Comparison of ENCODE assay signal across 31 mouse cellular contexts in genomic region chr6:137163571-137163970, GRCm38 (mm10). TPM values are rescaled to one million over a fixed set of nuclear protein-coding genes. Genes with fewer than 3 reads are reported as not detected.
DNase-seq lines count a peak whose midpoint lies in the region; ATAC-seq and TF ChIP-seq lines count a peak whose summit lies in the region.
"Had no signal": no experiment of that assay in that cellular context is flagged by ENCODE, and none has a peak within 500 bp of the region (broad histone marks: within the 10 kb centered on the region; RNA-seq: fewer than 3 reads in every experiment).

No protein-coding gene starts in this region.

- H3K4me1 ChIP-seq in liver, adult 2 months (ENCODE audit: control insufficient read depth, insufficient read depth, low read length) = no peaks in the 10 kb centered on the region; the same call in 1 of the 2 replicates
- H3K4me1 ChIP-seq in liver, embryonic 11.5 days (replicated peaks; ENCODE audit: control insufficient read depth, insufficient read depth, low read length) = no peaks in the 10 kb centered on the region; the same call in 1 of the 2 replicates
- no peaks in the 10 kb centered on the region for H3K4me1 ChIP-seq in forebrain, embryonic 12.5 days
- H3K4me1 ChIP-seq: heart, embryonic 15.5 days; hindbrain, embryonic 12.5 days; megakaryocyte, embryonic 14.5 days; midbrain, embryonic 12.5 days had no signal

- H3K4me2 ChIP-seq in liver, embryonic 11.5 days = no peak overlapping the region
- no peak overlapping the region for H3K4me2 ChIP-seq in forebrain, embryonic 12.5 days
- H3K4me2 ChIP-seq: embryonic facial prominence, embryonic 15.5 days; heart, embryonic 15.5 days; hindbrain, embryonic 12.5 days; intestine, embryonic 15.5 days; midbrain, embryonic 12.5 days; neural tube, embryonic 15.5 days had no signal

- no peak overlapping the region for H3K27ac ChIP-seq in liver, adult 2 months (replicated peaks; ENCODE audit: insufficient read depth, low read depth, low read length)
- no peak overlapping the region for H3K27ac ChIP-seq in liver, embryonic 11.5 days (ENCODE audit: low read depth, low read length)
- H3K27ac ChIP-seq in forebrain, embryonic 12.5 days = no peak overlapping the region
- H3K27ac ChIP-seq: embryonic facial prominence, embryonic 15.5 days; heart, embryonic 10.5 days; heart, embryonic 15.5 days; hindbrain, embryonic 12.5 days; hindbrain, postnatal 0 days; intestine, embryonic 15.5 days; liver, embryonic 14.5 days; midbrain, embryonic 12.5 days; neural tube, embryonic 15.5 days had no signal

- H3K27me3 ChIP-seq in liver, adult 2 months (ENCODE audit: control insufficient read depth, insufficient read depth, low read length) = no peaks in the 10 kb centered on the region
- H3K27me3 ChIP-seq in liver, embryonic 11.5 days (replicated peaks; ENCODE audit: control insufficient read depth, insufficient read depth, low read length) = peaks cover 10% of the 10 kb centered on the region
- H3K27me3 ChIP-seq in forebrain, embryonic 12.5 days = peaks cover 12% of the 10 kb centered on the region
- H3K27me3 ChIP-seq: embryonic facial prominence, embryonic 15.5 days; intestine, embryonic 15.5 days; neural tube, embryonic 15.5 days had no signal

- 61% methylated on average over 10 of the region's 10 CpGs for WGBS in liver, adult 2 months
- 61% methylated on average over 10 of the region's 10 CpGs for WGBS in liver, embryonic 11.5 days
- 66% methylated on average over 10 of the region's 10 CpGs for WGBS in forebrain, embryonic 12.5 days

- no peak for TF ChIP-seq POLR2A in liver, adult 2 months (IDR thresholded peaks at IDR 0.05; ENCODE audit: extremely low read depth, insufficient read depth, low read length)

- no peaks in the 10 kb centered on the region for H3K9me3 ChIP-seq in liver, embryonic 11.5 days (ENCODE audit: control insufficient read depth, low read length)
- no peaks in the 10 kb centered on the region for H3K9me3 ChIP-seq in forebrain, embryonic 12.5 days
- H3K9me3 ChIP-seq: embryonic facial prominence, embryonic 15.5 days; heart, embryonic 10.5 days; heart, embryonic 15.5 days; hindbrain, embryonic 12.5 days; intestine, embryonic 15.5 days; megakaryocyte, embryonic 14.5 days; midbrain, embryonic 12.5 days; neural tube, embryonic 15.5 days had no signal

- intact Hi-C loops in left cerebral cortex, postnatal 25 days (cut with DNase I) = no loop called here

- no peak overlapping the region for H3K4me3 ChIP-seq in liver, adult 2 months (ENCODE audit: insufficient read depth, low read depth, low read length)
- no peak overlapping the region for H3K4me3 ChIP-seq in liver, embryonic 11.5 days (ENCODE audit: low read depth, low read length)
- no peak overlapping the region for H3K4me3 ChIP-seq in forebrain, embryonic 12.5 days (replicated peaks)
- H3K4me3 ChIP-seq: embryonic facial prominence, embryonic 15.5 days; heart, embryonic 10.5 days; heart, embryonic 15.5 days; hindbrain, embryonic 12.5 days; intestine, embryonic 15.5 days; megakaryocyte, embryonic 14.5 days; midbrain, embryonic 12.5 days; neural tube, embryonic 15.5 days had no signal

- no peak for TF ChIP-seq CTCF in liver, adult 2 months (IDR thresholded peaks at IDR 0.05; ENCODE audit: low read depth, low read length)

- no peaks in the 10 kb centered on the region; the same call in 1 of the 2 replicates for H3K79me2 ChIP-seq in liver, adult 2 months (ENCODE audit: control insufficient read depth, insufficient read depth, low read length)

- H3K9ac ChIP-seq in liver, adult 2 months (ENCODE audit: low read depth, low read length) = no peak overlapping the region
- no peak overlapping the region for H3K9ac ChIP-seq in liver, embryonic 11.5 days (ENCODE audit: low read depth, low read length)
- H3K9ac ChIP-seq in forebrain, embryonic 12.5 days = no peak overlapping the region
- H3K9ac ChIP-seq: embryonic facial prominence, embryonic 15.5 days; heart, embryonic 15.5 days; hindbrain, embryonic 12.5 days; intestine, embryonic 15.5 days; liver, embryonic 14.5 days; midbrain, embryonic 12.5 days; neural tube, embryonic 15.5 days had no signal

- ATAC-seq in liver, embryonic 11.5 days (replicated peaks; ENCODE audit: low FRiP score) = no peak
- ATAC-seq in megakaryocyte, adult 5-6 weeks (ENCODE audit: poor library complexity, severe bottlenecking) = peak; percentile 84
- ATAC-seq in forebrain, embryonic 12.5 days (ENCODE audit: low FRiP score) = no peak
- ATAC-seq: activated CD4-positive, CD25-positive, alpha-beta regulatory T cell, adult 4 months; forebrain, embryonic 14.5 days; hindbrain, postnatal 0 days; intestine, embryonic 15.5 days had no signal

- DNase-seq in liver, adult 2 months (ENCODE audit: extremely low read depth, low read depth, low spot score) = peak; percentile 17
- DNase-seq in liver, embryonic 11.5 days (ENCODE audit: low spot score) = no peak
- DNase-seq in ES-CJ7 (ENCODE audit: low read depth, low spot score) (peak; percentile 92), adipocyte (ENCODE audit: low spot score) (peak; percentile 23)
- DNase-seq in layer of hippocampus, adult 8-10 months (ENCODE audit: low spot score in 2 of 2) = no peak
- DNase-seq in left cerebral cortex, postnatal 25 days (ENCODE audit: low spot score in 2 of 2) = no peak
- DNase-seq: adrenal gland, adult 8-10 months; cerebellum, adult 11 months; cerebellum, adult 9-10 months; cerebellum, postnatal 36 days; kidney, adult 2 months; kidney, postnatal 10 days; lung, adult 2 months; lung, postnatal 14 days; retina, postnatal 1 day; right cerebral cortex, postnatal 14 days had no signal

- no peaks in the 10 kb centered on the region for H3K36me3 ChIP-seq in liver, adult 2 months (ENCODE audit: control insufficient read depth, insufficient read depth, low read length)
- H3K36me3 ChIP-seq in liver, embryonic 11.5 days (ENCODE audit: control insufficient read depth, insufficient read depth, low read length) = no peaks in the 10 kb centered on the region
- no peaks in the 10 kb centered on the region for H3K36me3 ChIP-seq in forebrain, embryonic 12.5 days (replicated peaks)
- H3K36me3 ChIP-seq: embryonic facial prominence, embryonic 15.5 days; heart, embryonic 10.5 days; heart, embryonic 15.5 days; hindbrain, embryonic 12.5 days; midbrain, embryonic 12.5 days; neural tube, embryonic 15.5 days had no signal

RNA-seq across cellular contexts. Expression of gene Rerg, which starts 6.7 kb away (rescaled TPM):
- total RNA-seq in liver, adult 2 months (2014; rRNA removed) = 2.2 and 2.8 TPM in 2 replicates
- 1.3 and 2.2 TPM in 2 replicates for polyA plus RNA-seq in liver, adult 2 months (2012; rRNA removed)
- 3.4 and 3.5 TPM in 2 replicates for polyA plus RNA-seq in liver, embryonic 11.5 days (2014; fragmentation: Nextera tagmentation; extraction: Ambion mirVana)
- not detected in 2 replicates for total RNA-seq in megakaryocyte, adult 5-6 weeks (2015)
- not detected in 2 replicates for total RNA-seq in megakaryocyte, adult 5-6 weeks (2017)
- total RNA-seq in layer of hippocampus, adult 8-10 months (2022) = 10 to 100 TPM; 25.9 to 42.3 (median 30.9) TPM
- polyA plus RNA-seq in forebrain, embryonic 12.5 days (2016; fragmentation: Nextera tagmentation; extraction: Ambion mirVana) = 3.9 and 4.2 TPM in 2 replicates
- 10 to 100 TPM in 1 of 2 experiments, 1 to 10 TPM in 1; 7.9 to 12.2 TPM for total RNA-seq in left cerebral cortex, postnatal 25 days (2021)
- total RNA-seq: MEL had no signal
- polyA plus RNA-seq: activated CD4-positive, CD25-positive, alpha-beta regulatory T cell, adult 4 months had no signal

Comparison
In these comparisons a context has a peak if more than half of its experiments do, and no peak if none do; other contexts are left out.
1. DNase-seq: peak in liver, adult 2 months (single experiment), ES-CJ7 (single experiment) and adipocyte (single experiment); none in liver, embryonic 11.5 days (single experiment), layer of hippocampus, adult 8-10 months (0 of 2) and left cerebral cortex, postnatal 25 days (0 of 2).